Mouse (Mus musculus): ENCODE measurements around the gene Cradd. TPM values are rescaled to one million over a fixed set of nuclear protein-coding genes. Genes with fewer than 3 reads are reported as not detected.

Cradd gene
- total RNA-seq, 2 experiments from 2014 or later = 5.6 to 6.4 TPM

DNA sequence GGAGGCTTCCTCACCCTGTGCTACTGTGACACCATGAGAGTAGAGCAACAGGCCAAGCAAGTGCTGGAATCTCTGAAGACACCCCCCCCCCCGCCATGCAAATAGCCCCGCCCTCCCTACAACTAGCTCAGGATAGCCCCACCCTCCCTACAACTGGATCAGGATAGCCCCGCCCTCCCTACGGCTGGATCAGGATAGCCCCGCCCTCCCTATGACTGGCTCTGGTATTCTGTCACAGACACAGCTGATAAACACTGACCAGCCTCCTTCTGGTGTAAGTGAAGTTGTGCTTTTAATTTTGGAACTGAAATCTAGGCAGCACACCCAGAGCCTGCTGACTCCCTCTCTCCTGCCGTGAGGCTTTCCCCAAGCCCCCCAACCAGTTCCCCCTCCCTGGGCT, 75.6 kb downstream of the Cradd start:
- no peak for DNase-seq (ENCODE audit: low spot score in 2 of 2)

DNA sequence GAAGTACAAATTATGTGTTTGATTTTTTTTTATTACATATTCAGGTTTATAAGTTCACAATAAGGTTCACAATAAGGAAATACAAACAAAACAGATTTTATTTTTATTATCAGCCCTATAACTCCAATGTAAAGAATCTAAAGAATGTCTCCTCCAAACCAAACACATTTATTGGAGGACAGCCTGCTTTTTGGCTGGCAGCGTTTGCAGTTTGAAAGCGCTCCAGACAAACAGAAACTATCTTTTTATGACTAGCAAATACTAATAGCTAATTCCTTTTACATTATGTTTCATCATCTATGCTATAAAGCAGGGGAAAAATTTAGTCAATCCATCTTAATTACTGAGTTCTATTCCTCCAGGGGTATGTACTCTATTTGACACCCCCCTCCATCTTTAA, 77.2 kb downstream of the Cradd start:
- no peak for DNase-seq (ENCODE audit: low spot score in 2 of 2)

DNA sequence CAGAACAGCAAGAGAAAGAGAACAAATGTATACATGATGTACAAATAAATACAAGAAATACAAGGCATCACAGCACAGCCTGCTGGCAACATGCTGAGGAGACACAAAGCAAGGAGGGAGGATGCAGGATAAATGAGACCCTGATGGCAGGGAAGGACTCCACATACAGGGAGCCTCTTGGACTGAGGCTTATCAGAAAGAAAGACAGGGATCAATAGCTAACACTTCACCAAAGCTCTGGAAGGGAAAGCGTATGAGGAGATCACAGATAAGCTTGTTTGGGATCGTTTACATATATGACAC, 78.3 kb downstream of the Cradd start:
- no peak for DNase-seq (ENCODE audit: low spot score in 2 of 2)

DNA sequence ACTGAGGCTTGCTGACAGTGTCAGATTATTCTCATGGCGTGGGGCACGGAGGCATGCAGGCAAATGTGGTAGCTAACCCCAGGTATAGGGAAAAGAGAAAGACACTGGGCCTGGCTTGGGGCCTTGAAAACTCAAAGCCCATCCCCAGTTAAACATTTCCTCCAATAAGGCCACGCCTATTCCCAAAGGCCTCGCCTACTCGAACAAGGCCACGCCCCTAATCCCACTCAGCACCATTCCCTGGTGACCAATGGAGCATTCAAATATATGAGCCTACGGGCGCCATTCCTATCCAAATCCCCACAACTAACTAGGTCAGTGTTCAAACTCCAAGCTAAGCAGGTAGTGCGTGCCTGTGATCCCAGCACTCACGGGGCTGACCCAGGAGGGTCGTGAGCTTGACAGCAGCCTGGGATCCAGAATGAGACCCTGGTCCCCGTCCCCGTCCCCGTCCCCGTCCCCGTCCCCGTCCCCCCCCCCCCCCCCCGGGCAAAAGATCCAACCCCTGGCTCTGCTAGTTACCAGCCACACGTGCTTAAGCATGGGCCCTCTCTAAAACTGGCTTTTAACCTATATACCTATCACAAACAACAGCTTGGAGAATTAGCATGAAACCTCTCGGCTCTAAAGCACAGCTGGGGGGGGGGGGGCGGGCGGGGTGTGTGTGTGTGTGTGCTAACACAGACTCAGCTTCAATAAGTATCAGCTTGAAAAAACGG, 78.8 kb downstream of the Cradd start:
- no peak for DNase-seq (ENCODE audit: low spot score in 2 of 2)

DNA sequence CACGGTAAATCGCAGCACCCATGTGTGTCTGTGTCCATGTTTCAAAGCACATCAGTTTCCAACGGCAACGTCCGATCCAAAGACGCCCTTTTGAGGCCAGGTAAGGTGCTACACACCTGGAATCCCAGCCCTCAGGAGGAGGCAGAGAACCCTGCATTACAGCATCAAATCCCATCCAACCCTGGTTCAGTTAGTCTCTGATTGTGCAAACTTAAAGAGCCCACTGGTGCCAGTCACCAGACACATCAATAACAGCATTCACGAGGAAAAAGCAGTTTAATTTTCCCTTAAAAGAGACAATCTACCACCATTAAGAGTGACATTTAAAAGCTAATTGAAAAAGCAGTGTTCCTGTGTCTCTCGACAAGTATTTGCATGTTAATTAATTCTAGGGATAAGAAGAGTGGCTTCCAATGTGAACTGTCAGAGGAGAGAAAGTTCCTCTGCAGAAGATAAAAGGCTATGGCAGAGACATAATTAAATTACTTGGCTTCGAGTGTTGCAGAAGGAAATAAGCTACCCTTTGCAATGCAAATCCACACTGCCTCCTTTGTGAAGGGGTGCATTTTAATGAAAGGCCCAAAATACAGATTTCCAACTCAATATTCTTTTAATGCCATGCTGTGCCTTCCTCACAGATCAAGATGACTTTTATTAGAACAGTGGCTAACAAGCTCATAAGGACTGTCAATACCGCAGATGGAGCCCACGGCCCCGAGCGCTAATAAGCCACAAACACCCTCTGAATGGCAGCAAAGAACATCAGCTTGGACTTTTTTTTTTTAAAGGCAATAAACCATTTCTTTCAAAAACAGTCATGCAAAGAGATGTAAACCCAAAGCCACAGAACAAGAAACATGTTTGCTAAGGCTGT, 84.5 kb downstream of the Cradd start:
- DNase-seq (ENCODE audit: low spot score in 2 of 2) = no peak

DNA sequence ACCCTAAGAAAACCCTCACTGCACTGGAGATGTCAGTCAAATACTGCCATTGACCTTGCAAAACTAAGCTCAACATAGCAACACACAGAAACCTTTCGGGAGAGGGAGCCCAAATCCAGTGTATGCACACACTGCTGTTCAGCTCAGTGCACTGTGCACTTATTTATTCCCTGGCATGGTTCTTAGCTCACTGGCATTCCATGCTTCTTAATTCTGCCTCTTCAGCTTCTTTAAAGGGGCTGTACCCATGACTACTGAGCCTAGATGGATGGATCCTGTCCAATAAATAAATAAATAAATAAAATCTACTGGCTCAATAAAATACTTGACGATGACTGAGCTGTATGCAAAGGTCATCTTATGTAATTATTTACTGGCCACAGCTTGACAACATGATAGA, 85.3 kb downstream of the Cradd start:
- DNase-seq (ENCODE audit: low spot score in 2 of 2) = no peak

DNA sequence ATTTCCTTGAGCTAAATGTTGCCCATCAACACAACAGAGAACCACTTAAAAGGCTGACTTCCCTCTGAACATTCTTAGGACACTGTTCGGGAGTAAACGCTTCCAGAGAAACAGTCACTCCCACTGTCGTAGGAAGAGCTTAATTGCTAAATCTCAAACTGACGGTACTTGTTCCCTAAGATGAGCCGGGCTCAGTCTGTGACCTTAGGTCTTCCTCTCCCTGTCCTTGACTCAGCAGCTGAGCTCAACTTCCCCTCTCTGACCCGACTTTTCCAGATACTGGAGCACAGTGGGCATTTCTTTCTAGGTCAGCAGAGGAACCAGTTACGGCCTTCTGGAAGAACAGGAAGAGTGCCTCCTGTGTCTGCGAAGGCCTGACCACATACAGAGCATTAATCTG, 87.7 kb downstream of the Cradd start:
- no peak for DNase-seq (ENCODE audit: low spot score in 2 of 2)

DNA sequence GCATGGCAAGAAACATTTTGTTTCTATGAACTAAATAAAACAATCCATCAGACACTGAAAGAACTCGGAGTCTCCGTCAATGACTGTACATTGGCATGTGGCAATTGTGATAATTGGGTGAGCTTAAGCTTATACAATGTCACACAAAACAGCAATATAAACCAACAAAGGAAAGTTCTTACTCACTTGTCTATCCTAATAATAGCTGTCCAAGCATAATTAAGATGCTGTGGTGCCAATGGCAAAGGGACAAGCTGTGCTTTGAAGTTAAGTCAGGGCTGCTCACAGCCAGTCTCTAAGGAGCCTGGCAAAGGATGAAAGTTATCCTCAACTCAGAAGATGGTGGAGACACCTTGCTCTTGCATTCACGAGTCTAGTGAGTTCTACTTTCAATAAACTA, 89.3 kb downstream of the Cradd start:
- DNase-seq (ENCODE audit: low spot score in 2 of 2) = no peak

DNA sequence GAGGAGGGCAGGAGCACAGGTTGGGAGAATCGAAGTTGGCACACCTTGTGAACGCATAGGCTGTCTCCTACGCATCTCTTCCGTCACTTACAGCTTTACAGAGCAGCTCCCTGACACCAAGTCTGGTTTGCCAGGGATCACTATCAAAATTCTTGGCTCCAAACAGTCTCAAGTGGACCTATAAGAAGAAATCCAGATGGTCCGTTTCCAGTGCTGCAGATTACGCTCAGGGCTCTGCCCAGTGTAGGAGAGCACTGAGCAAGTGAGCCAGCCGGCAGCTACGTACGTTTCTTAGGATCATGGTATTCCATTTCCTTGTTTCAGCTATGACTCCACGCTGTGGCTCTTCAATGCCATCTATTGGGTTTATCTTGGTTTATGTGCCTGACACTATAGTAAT, 90.9 kb downstream of the Cradd start:
- peak in 1 of 2 experiments; percentile 26 for DNase-seq (ENCODE audit: low spot score in 2 of 2)

DNA sequence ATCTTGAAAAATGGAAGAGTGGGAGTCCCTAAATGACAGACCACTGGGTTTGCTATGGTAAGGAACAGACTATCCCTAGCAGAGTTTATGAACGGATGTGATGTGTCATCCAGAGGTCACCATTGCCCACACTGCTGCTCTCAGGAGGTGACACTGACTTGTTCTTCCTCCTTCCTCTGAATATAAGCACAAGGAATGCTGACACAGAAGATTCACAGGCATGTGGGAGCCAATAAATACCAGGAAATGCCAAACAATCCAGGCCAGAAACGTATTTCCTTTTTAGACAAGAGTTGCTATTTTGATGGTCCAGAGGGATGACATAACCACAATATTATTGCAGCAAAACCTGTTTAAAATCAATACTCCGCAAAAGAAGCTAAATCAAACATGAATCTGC, 91.4 kb downstream of the Cradd start:
- no peak for DNase-seq (ENCODE audit: low spot score in 2 of 2)

DNA sequence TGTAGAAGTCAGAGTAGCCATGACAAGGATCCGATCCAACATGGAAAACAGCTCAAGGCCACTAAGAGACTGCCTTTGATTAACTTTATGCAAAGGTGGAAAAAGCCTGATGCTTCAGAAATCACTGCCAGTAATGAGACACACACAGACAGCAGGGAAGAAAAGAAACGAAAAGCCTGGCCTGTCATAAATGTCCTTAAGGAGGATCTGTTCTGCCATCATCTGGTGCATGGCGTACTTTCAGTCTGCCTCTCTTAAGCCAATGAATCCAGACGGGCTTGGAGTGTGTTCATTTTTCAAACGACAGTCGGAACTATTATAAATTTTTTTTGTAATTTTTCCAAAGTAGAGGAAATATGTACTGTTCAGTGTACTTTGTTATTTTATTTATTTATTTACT, 95.7 kb downstream of the Cradd start:
- DNase-seq (ENCODE audit: low spot score in 2 of 2) = no peak

DNA sequence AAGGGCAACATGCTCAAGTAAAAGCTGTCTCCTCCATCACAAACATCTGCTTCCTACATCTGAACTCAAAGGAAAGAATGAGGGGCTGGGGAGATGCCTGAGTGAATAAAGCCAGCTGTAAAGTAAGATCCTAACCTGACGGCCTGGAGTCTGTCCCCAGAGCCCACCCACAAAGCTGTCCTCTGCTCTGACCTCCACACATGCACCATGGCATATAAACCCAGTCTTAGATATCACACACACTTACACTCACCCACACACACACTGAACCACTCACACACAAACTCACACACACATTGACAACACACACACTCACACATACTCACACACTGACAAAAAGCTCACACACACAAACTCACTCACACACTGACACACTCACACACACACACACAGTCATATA, 96.3 kb downstream of the Cradd start:
- DNase-seq (ENCODE audit: low spot score in 2 of 2) = no peak

DNA sequence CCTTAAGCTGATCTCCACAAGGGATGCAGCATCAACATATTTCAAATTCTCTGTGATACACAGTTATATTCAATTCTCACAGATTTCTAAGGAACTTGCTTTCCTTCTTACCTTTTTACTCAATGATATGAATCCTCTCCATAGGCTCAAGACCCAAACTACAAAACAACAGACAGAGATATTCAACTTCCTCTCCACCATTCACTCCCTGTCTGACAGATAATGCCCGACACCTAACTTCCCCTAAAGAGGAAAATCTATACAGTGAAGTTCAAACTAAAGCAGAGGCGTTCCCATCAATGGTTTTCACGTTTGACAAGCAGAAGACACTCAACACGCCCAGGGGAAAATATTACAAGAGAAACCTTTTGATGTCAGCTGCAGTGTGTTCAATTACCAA, 97.2 kb downstream of the Cradd start:
- no peak for DNase-seq (ENCODE audit: low spot score in 2 of 2)

DNA sequence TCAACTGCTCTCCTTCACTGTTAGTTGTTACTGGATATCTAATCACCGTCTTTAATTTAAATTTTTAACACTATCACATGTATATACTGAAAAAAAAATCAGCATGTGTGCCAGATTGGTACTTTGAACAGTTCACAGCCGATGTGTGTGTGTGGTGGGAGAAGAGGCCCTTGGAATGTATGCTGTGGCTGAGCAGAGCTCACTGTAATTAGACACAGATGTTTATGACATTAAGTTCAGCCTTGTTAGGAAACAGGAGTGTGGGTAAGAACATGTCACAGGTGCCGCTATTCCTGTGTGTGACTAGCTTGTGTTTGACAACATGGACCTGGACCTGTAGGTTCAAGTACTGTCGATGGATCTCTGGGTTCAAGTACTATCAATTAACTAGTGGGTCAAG, 98.9 kb downstream of the Cradd start:
- DNase-seq (ENCODE audit: low spot score in 2 of 2) = no peak

DNA sequence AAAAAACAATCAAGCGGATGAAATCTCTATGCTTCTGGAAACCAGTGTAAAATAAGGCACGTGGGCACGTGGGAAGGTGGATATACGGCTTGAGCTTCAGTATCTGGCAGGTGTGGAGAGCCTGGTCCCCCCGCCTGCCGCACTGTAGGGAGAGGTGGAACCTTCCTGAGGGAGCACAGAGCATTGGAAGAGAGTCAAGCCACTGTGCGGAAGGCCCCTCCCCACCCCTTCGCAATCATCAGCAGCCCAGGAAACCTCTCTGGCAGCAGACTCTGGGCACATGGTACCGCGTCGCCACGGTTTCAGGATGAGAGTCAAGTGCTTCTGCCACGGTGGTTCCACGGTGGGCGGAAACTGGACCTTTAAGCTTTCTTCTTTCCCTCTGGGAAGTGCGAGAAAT, 100.7 kb downstream of the Cradd start:
- DNase-seq (ENCODE audit: low spot score in 2 of 2) = no peak

DNA sequence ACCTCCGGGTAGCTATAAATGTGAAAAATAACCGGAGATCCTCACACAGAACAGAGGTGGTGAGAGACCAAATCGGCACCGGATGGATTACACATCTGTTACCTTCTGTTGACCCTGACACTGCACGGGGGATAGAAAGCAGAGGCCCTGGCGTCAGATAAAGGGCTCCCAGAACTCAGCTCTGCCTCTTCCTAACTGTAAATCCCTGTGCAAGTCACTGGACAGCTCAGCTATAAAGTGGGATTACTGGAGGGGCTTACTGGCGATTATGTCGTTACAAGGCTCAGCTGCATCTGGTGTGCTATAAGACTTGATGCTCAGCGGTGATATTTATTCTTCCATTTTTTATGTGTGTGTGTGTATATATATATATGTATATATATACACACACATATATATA, 102.0 kb downstream of the Cradd start:
- no peak for DNase-seq (ENCODE audit: low spot score in 2 of 2)

DNA sequence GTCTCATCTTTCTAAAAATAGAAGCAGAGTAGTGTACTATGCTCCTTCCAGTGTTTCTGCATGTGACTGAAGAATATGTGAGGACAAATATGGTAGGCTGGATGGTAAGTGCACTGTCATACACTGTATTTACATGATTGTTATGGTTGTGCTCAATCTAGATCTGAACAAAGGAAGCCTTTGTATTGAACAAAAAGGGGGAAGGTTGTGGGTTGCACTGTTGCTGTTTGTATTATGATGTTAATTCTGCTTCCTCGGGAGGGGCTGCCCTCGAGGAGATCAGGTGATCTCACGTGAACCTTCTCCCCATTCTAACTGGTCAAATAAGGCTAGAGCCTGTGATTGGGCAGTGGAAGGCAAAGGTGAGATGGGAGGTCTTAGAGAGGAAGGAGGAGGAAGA, 103.4 kb downstream of the Cradd start:
- no peak for DNase-seq (ENCODE audit: low spot score in 2 of 2)

DNA sequence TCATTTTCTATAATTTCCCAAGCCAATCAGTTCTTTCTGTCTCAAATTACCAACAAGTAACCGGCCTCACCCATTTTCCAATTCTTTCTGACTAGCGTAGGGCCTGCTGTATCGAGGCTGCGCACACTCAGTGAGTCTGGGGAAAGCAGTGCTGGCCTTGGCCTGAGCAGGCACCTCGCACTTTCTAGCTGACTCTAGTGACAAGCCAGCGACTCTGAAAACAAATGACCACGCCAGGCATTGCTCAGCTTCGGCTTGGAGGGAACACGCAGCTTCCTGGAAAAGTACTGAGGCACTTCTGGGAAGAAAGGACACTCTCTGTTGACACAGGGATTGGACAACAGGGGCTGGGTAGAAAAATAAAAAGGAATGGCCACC, 105.3 kb downstream of the Cradd start:
- DNase-seq (ENCODE audit: low spot score in 2 of 2) = no peak

DNA sequence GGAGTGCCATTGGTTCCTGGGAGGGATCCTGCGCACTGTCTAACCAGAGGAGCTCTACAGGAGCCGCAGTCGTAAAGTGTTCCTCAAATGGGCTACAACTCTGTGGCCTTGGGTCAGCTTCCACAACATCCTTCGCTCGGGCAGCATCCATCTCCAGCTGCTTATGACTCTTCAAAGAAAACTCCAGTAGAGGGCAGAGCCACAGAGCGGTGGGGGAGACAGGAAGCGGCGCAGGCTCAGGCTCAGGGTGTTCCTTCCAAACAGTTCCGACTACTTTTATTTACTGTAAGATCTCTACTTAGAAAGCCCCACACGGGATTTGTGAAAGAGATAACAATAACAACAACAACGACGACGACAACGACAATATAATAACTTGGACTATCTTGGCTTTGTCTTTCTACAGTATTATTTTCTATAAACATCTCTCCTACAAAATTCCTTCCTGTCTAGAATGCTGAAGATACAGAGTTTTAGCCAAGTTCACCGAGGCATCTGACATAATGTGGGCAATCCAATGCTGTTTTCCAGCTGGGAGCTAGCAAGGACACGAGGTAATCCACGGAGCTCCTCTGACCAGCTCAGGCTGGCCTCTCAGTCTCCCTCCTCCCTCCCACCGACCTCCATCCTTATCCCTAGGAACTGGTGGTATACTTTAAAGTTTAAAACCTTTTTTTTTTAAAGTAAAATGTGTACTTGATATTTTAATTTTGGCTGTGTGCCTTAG, 105.8 kb downstream of the Cradd start:
- no peak for DNase-seq (ENCODE audit: low spot score in 2 of 2)

DNA sequence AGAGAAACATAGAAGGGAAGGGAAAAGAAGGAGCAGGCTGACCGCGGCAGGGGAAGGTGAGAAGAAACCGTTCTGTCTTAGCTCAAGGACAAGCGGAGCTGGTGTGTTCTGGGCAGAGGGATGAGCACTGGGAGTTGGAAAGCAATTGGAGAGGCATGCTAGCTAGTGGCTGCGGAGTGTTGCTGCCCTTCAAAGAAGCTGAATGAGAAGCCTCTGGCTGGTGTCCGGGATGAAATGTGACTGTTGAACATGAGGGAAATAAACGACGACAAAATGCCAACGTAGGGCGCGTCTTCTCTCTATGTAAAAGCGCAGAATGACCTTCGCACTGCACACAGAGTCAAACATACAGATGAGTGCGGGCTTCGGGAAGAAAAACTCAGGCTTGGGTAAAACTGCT, 108.6 kb downstream of the Cradd start:
- no peak for DNase-seq (ENCODE audit: low spot score in 2 of 2)

DNA sequence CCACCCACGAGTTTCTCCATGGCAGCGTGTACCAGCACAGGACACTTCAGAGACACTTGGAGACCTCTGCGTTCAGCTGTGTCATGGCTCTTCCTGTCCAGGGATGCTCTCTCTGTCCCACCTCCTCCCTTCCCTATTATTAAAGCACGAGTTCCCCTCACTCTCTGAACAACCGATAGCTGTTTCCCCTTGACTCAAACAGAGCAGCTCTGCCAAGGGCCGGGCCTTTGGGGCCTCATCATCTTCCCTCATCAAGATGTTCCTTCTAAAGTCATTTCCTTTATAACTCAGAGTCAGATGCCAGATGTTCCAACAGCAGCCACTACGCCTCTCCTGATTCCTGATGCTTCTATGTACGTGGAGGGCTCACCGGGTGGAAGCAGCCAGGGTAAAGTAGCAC, 110.1 kb downstream of the Cradd start:
- DNase-seq (ENCODE audit: low spot score in 2 of 2) = no peak

DNA sequence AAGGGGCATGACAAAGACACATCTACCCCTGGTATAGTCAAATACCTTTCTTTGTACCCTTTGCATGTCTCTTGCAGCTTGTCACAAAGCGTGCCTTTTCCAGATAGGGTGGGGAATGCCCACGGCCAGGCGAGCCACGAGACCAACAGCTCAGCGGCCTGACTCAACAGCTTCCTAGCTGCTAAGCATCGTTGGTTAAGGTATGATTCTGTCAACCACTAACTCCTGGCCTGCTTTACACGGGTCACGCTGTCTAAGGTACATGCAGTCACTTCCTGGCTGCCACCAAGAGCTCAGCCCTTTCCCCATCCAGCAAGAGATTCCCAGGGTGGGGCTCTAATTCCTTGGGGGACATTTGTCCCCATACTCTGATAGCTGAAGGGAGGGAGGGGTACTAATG, 110.6 kb downstream of the Cradd start:
- no peak for DNase-seq (ENCODE audit: low spot score in 2 of 2)

Measured in left cerebral cortex, adult 18-20 months (tissue).